Mouse (Mus musculus) forebrain, embryonic 13.5 days (tissue): ENCODE data around the gene Tns1. TPM values are rescaled to one million over a fixed set of nuclear protein-coding genes. Genes with fewer than 3 reads are reported as not detected.

ENCODE experiments used
- ATAC-seq: fragments of 200-750 bp; cut with Nextera tagmentation; 2 replicates; pipeline ENCODE4 v1.8.0; 2017
- H3K27ac ChIP-seq: fragments of 300-500 bp; sonication (generic); 2 replicates; pipeline ENCODE4 v1.5.1; 2015; ENCODE audit warnings: inconsistent platforms, mild to moderate bottlenecking, moderate library complexity
- H3K27me3 ChIP-seq: fragments of 300-500 bp; sonication (generic); 2 replicates; pipeline ENCODE4 v1.6.1; 2015; ENCODE audit warnings: mild to moderate bottlenecking, inconsistent platforms
- H3K36me3 ChIP-seq: fragments of 300-500 bp; sonication (generic); 2 replicates; pipeline ENCODE4 v1.6.1; 2015; ENCODE audit warnings: mild to moderate bottlenecking, inconsistent platforms; ENCODE audit not compliant: poor library complexity, severe bottlenecking
- H3K4me1 ChIP-seq: fragments of 300-500 bp; sonication (generic); 2 replicates; pipeline ENCODE4 v1.6.1; 2015; ENCODE audit warnings: inconsistent platforms
- H3K4me2 ChIP-seq: fragments of 300-500 bp; sonication (generic); 2 replicates; pipeline ENCODE4 v1.6.1; 2015; ENCODE audit warnings: inconsistent platforms, mild to moderate bottlenecking, moderate library complexity
- H3K4me3 ChIP-seq: fragments of 300-500 bp; sonication (generic); 2 replicates; pipeline ENCODE4 v1.5.1; 2015; ENCODE audit warnings: mild to moderate bottlenecking, inconsistent platforms
- H3K9ac ChIP-seq: fragments of 300-500 bp; sonication (generic); 2 replicates; pipeline ENCODE4 v1.6.1; 2015; ENCODE audit warnings: mild to moderate bottlenecking, inconsistent platforms
- H3K9me3 ChIP-seq: fragments of 300-500 bp; sonication (generic); replicated peaks from 2 replicates; pipeline ENCODE4 v1.6.1; 2016; ENCODE audit warnings: inconsistent platforms
- WGBS: fragments of 180-500 bp; shearing (Covaris S2); methylation state at CpG from one replicate; pipeline ENCODE4 v1.1.7; 2015; 5-methylcytosine and 5-hydroxymethylcytosine counted together
- polyA plus RNA-seq: library from polyadenylated mRNA; unstranded; fragments of >200 nt; fragmentation: Nextera tagmentation; extraction: Ambion mirVana; gene quantifications from 2 replicates; pipeline ENCODE4 v1.2.1, GENCODE M21; 2015

Tns1 gene
- polyA plus RNA-seq, 1 experiment from 2014 or later = 10.4 TPM

DNA sequence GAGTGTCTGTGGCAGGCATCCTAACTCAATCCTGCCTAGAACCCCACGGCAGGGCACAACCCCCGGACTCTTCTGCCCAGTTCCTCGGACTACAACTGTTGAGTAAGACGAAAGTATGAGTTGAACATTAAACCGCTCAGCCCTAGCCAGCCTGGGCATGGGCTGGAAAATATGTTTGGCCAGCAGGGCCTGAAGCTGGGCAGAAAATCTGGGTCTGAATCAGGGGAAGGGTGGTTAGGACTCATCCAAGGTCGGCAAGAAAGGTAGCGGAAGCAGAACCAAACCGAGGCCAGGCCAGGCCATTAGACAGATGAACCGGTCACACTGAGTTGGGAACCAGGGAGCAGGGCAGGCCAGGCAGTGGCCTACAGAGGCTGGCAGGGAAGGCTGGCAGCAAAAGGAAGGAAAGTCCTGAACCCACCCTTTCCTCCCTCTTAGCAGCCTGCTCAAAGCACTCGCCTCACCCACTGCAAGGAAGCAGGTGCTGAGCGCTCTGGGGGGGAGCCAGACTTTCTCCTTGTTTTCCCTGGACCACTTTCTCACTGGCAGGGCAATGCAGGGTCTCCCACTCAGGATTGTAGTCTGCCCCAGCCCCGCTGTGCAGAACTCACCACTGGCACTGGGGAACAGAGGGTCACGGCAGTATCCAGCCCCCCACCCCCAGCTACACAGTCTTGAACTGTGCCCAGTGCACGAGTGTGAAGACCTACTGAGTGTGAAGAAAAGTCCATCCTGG is 110.8 kb downstream of the Tns1 start:
- H3K4me3 ChIP-seq = no peak overlapping the region
- no peak for ATAC-seq
- no peaks in the 10 kb centered on the region for H3K36me3 ChIP-seq
- H3K4me1 ChIP-seq = no peaks in the 10 kb centered on the region
- no peak overlapping the region for H3K27ac ChIP-seq
- no peak overlapping the region for H3K4me2 ChIP-seq
- no peaks in the 10 kb centered on the region for H3K27me3 ChIP-seq
- no peak overlapping the region for H3K9ac ChIP-seq
- WGBS = 91% methylated on average over 14 of the region's 14 CpGs
- peaks cover 4% of the 10 kb centered on the region; the same call in 1 of the 2 replicates for H3K9me3 ChIP-seq

DNA sequence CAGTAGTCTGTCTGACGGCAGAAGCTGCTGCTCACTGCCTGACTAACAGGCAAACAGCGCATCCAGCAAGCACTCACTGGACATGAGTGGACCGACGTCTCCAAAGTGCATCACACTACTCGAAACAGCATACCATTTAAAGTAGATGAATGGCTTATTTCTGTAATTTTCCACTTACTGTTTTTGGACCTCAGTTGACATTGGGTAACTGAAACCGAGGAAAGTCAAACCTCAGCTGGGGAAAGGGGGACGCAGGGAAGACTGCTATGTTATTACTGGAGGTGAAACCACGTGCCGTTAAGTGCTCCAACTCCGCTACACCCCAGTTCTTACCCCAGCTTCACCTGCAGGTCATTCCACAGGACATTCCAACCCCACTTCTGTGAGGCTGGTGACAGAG is 111.5 kb downstream of the Tns1 start:
- H3K9me3 ChIP-seq = peaks cover 4% of the 10 kb centered on the region; the same call in 1 of the 2 replicates
- 93% methylated on average over 10 of the region's 10 CpGs for WGBS
- H3K4me2 ChIP-seq = no peak overlapping the region
- H3K27ac ChIP-seq = no peak overlapping the region
- ATAC-seq = no peak
- H3K9ac ChIP-seq = no peak overlapping the region
- no peaks in the 10 kb centered on the region for H3K27me3 ChIP-seq
- H3K4me3 ChIP-seq = no peak overlapping the region
- no peaks in the 10 kb centered on the region for H3K4me1 ChIP-seq
- H3K36me3 ChIP-seq = no peaks in the 10 kb centered on the region

DNA sequence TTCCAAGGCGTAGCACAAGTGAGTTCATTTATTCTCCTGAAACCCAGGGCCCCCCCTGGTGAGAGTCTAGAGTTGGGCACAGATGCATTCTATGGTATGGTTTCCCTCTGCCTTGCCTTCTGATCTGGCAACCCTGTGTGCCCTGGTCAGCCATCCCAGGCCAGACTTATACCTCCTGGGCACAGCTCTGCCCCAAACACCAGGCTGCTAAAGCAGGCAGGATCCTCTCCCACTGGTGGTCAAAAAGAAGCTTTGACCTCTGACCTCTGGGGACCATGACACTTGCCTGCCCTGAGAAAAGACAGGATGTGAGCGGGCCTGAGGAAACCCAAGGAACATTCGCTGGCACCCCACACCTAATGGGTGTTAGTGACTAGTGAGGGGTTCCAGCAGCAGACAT is 114.8 kb downstream of the Tns1 start:
- 95% methylated on average over 3 of the region's 3 CpGs for WGBS
- no peaks in the 10 kb centered on the region for H3K27me3 ChIP-seq
- ATAC-seq = no peak

DNA sequence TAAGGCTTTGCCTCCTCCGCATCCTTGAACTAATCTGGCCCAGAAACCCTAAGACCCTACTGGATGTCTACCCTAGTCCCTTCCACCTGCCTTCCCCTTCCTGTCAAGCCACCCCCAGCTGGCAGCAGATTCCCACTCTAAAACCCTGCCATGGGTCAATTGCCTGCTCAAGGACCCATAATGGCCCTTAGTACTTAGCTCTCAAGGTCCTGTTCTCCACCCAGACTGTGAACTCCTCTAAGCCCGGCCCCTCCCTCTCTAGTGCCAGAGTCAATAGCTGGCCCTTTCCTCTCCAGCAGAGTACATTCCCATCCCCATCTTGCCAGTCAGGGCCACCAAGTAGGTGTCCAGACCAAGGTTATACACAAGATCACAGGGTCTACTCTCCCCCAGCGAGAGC is 115.3 kb downstream of the Tns1 start:
- Histone ChIP-seq H3K27ac (no peak overlapping the region), H3K4me2 (no peak overlapping the region), H3K9me3 (peaks cover 4% of the 10 kb centered on the region; the same call in 1 of the 2 replicates), H3K4me1 (no peaks in the 10 kb centered on the region), H3K9ac (no peak overlapping the region), H3K4me3 (no peak overlapping the region), H3K27me3 (no peaks in the 10 kb centered on the region), H3K36me3 (no peaks in the 10 kb centered on the region)
- 96% methylated on average over 3 of the region's 3 CpGs for WGBS
- no peak for ATAC-seq

More for the DNA sequence above, 114.8 kb downstream of the Tns1 start:
- Histone ChIP-seq H3K9me3 (peaks cover 4% of the 10 kb centered on the region; the same call in 1 of the 2 replicates), H3K4me1 (no peaks in the 10 kb centered on the region), H3K27ac (no peak overlapping the region), H3K9ac (no peak overlapping the region), H3K4me2 (no peak overlapping the region), H3K4me3 (no peak overlapping the region), H3K36me3 (no peaks in the 10 kb centered on the region)

DNA sequence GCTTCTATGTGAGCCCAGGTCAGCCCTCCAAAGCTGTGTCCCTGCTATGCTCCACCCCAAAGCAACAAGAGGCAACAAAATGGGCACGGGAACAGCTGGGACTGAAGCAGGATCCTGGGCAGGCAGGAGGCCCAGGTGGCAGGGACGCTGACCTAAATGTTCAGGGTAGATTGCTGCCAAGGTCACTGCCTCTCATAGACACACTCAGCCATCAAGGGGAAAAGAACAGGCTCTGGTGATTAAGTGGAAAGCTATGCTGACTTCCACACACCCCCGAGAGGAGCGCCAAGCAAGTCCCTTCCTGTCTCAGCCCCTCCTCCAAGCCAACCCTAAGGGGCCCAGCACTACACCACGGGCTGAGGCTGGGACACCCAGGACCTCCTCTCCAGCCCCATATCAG is 115.8 kb downstream of the Tns1 start:
- Histone ChIP-seq H3K4me2 (no peak overlapping the region), H3K9ac (no peak overlapping the region), H3K36me3 (no peaks in the 10 kb centered on the region), H3K4me1 (no peaks in the 10 kb centered on the region), H3K27me3 (no peaks in the 10 kb centered on the region), H3K9me3 (peaks cover 4% of the 10 kb centered on the region; the same call in 1 of the 2 replicates), H3K27ac (no peak overlapping the region), H3K4me3 (no peak overlapping the region)
- 82% methylated on average over 5 of the region's 5 CpGs for WGBS
- ATAC-seq = no peak

DNA sequence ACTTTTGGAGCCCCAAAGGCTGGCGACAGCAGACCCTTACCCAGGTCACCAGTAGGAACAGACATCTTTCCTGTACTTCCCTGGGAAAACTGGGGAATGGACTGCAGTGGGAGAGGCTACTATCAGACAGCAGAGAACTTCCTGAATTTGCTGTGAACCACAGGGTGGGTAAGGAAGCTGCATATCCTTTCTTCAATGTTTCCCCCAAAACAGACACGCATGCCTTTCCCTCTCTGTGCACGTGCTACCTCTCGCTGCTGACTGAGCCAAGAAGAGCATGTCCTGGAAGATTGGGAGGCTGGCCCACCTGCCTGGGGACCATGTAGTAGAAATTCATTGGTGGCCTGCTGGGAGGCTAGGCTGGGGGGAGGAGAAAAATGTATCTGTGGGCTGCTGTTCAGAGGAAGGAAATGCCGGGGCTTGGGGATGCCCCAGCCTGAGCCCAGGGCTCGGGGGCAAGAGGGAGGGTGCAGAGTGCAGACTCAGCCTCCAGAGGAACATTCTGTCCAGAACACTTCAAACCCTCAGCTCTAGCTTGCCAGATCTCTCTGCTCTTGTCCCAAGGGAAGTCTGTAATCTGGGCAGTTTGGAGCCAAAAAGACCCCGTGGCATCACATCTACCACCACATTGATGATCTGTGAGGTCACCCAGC is 116.7 kb downstream of the Tns1 start:
- Histone ChIP-seq H3K36me3 (no peaks in the 10 kb centered on the region), H3K4me3 (no peak overlapping the region), H3K9me3 (peaks cover 4% of the 10 kb centered on the region; the same call in 1 of the 2 replicates), H3K27me3 (no peaks in the 10 kb centered on the region), H3K9ac (no peak overlapping the region), H3K27ac (no peak overlapping the region), H3K4me1 (no peaks in the 10 kb centered on the region), H3K4me2 (no peak overlapping the region)
- 76% methylated on average over 7 of the region's 7 CpGs for WGBS
- ATAC-seq = no peak

DNA sequence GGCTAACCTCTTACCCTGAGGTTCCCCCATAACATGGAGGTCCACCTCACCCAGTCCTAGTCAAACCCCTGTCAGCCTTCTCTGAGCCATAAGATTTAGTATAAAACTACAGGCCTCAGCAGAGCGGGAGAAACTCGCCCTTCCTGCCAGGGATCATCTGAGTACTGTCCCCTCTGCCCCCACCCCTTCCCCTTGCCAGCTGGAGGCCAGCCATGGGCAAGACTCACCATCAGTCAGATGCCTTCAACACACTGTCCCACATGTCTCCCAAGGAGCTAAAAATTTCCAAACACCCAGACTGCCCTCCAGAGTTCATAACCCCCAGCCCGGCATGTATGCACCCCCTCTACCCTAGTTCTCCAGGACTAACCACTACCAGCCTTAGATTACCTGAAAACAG is 119.2 kb downstream of the Tns1 start:
- ATAC-seq = no peak
- Histone ChIP-seq H3K4me2 (no peak overlapping the region), H3K9me3 (no peaks in the 10 kb centered on the region), H3K36me3 (no peaks in the 10 kb centered on the region), H3K4me3 (no peak overlapping the region), H3K9ac (no peak overlapping the region), H3K4me1 (peaks cover 5% of the 10 kb centered on the region; the same call in 1 of the 2 replicates), H3K27ac (no peak overlapping the region), H3K27me3 (no peaks in the 10 kb centered on the region)
- 88% methylated on average over 3 of the region's 3 CpGs for WGBS

DNA sequence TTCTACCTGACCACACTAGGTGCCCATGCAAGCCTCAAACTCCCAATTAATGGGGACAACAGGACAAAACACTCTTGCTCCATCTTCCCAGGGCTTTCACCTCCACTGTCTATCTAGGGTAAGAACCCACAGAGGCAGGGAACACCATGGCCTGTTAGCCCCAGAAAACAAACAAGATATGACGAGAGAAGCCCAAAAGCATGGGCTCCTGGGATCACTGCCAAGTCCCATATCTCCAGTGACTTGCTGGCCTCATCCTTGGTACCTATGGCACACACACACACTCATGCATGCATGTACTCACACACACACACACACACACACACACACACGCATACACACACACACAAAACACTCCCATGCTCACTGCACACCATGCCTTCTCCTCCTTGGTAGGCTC is 120.5 kb downstream of the Tns1 start:
- no peak overlapping the region for H3K9ac ChIP-seq
- no peak overlapping the region for H3K27ac ChIP-seq
- no peak for ATAC-seq
- H3K4me1 ChIP-seq = peaks cover 6% of the 10 kb centered on the region; the same call in 1 of the 2 replicates
- H3K4me2 ChIP-seq = no peak overlapping the region
- no peaks in the 10 kb centered on the region for H3K36me3 ChIP-seq
- H3K9me3 ChIP-seq = no peaks in the 10 kb centered on the region
- H3K27me3 ChIP-seq = no peaks in the 10 kb centered on the region
- H3K4me3 ChIP-seq = no peak overlapping the region
- WGBS = 63% methylated on average over 2 of the region's 2 CpGs

DNA sequence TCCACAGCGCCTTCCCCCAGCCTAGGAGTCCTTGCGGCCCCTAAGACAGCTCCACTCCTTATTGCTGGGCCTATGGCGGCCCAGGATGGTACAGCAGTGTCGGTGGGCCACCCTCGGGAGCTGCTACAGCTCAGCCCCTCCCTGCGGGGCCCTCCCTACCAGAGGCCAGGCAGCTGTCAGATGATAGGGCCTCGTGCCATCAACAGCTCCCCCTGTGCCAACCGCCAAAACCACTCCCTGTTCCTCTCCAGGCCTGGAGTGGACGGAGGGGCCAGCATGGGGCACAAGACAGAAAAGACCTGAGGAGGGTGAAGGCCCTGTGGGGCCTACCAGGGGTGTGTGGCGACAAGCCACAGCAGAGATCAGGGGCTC is 122.8 kb downstream of the Tns1 start:
- no peak for ATAC-seq
- no peak overlapping the region for H3K4me3 ChIP-seq
- no peaks in the 10 kb centered on the region for H3K36me3 ChIP-seq
- no peak overlapping the region for H3K9ac ChIP-seq
- H3K27me3 ChIP-seq = no peaks in the 10 kb centered on the region
- no peak overlapping the region for H3K27ac ChIP-seq
- H3K9me3 ChIP-seq = no peaks in the 10 kb centered on the region
- H3K4me1 ChIP-seq = peaks cover 6% of the 10 kb centered on the region; the same call in 1 of the 2 replicates
- no peak overlapping the region for H3K4me2 ChIP-seq
- WGBS = 79% methylated on average over 10 of the region's 10 CpGs

DNA sequence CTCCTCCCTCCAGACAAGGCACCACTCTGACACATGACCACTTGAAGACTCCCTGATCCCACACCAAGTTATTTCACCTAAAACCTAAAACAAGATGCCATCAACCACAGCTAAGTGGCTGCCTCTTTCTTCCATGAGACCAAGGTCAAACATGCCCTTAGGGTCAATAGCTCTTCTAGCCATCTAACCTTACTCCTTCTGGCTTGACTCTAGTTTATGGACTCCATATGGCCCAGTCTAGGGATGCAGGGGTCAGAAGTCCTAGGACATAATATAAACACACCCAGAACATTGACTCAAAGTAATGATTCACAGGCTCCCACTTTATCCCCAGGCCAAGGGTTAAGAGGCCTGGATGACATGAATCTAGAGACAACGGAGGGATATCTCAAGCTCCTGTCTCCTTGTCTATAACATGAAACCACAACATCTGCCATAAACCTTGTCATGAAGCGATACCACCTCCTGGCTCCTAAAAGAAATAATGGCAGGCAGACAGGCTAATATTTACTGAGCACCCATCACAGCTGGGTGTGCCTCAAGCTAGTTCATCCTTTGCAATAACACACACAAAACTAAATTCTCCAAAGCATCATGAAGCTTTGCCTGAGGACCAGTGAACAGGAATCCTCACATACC is 123.3 kb downstream of the Tns1 start:
- Histone ChIP-seq H3K4me1 (peaks cover 6% of the 10 kb centered on the region; the same call in 1 of the 2 replicates), H3K4me3 (no peak overlapping the region), H3K27me3 (no peaks in the 10 kb centered on the region), H3K27ac (no peak overlapping the region), H3K9me3 (no peaks in the 10 kb centered on the region), H3K36me3 (no peaks in the 10 kb centered on the region), H3K4me2 (no peak overlapping the region), H3K9ac (no peak overlapping the region)
- no peak for ATAC-seq
- 97% methylated on average over 2 of the region's 2 CpGs for WGBS

DNA sequence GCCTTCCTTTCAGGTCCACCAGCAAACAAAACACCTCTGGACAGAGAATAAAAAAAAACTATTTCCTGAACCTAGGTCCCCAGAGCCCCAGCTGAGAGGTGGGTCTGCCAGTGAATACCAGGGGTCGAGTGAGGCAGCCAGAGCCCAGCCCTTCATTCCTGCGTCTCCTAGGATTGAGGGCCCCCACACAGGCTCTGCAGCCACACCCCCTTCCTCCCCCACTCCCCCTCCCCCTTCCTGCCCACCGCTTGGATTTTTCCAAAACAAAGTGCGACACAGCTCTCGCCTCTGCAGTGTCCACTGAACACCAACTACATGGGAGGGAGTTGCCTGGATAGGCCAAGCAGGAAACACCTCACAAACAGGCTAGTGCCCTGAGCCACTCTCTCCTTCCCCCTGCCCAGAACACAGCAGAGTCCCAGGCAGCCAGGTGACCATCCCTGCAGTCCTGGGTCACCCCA is 124.0 kb downstream of the Tns1 start:
- Histone ChIP-seq H3K9me3 (no peaks in the 10 kb centered on the region), H3K9ac (no peak overlapping the region), H3K4me1 (peaks cover 6% of the 10 kb centered on the region; the same call in 1 of the 2 replicates), H3K4me2 (no peak overlapping the region), H3K4me3 (no peak overlapping the region), H3K36me3 (no peaks in the 10 kb centered on the region), H3K27me3 (no peaks in the 10 kb centered on the region), H3K27ac (no peak overlapping the region; the same call in 1 of the 2 replicates)
- no peak for ATAC-seq
- 11% methylated on average over 5 of the region's 5 CpGs for whole genome bisulfite sequencing

DNA sequence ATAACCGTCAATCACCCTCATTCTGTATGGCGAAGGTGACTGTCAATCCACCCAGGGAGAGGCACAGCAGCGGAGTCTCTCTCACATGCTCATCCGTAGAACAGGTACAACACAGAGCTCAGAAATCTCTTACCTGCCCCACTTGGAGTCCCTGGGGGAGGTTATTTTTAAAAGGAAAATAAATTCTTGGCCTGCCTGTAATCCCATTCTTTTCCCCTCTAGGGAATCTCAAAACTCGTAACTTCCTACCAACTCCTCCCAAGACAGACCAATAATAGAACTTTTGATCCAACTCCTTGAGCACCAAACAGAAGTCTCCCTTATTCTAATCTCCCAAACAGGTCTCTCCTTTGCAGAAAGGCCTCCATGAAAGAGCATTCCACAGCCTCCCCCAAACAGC is 124.7 kb downstream of the Tns1 start:
- ATAC-seq = no peak
- Histone ChIP-seq H3K27ac (no peak overlapping the region), H3K27me3 (no peaks in the 10 kb centered on the region), H3K4me1 (peaks cover 6% of the 10 kb centered on the region; the same call in 1 of the 2 replicates), H3K9ac (no peak overlapping the region), H3K4me2 (no peak overlapping the region), H3K36me3 (no peaks in the 10 kb centered on the region), H3K9me3 (no peaks in the 10 kb centered on the region), H3K4me3 (no peak overlapping the region)
- WGBS = 77% methylated on average over 5 of the region's 5 CpGs
